Mouse (Mus musculus) hindbrain, embryonic 14.5 days (tissue): ENCODE measurements around the gene Cfap77. TPM values are rescaled to one million over a fixed set of nuclear protein-coding genes. Genes with fewer than 3 reads are reported as not detected.
"Not testable (repeated sequence)": the region's sequence is repeated elsewhere in the genome, so short reads cannot be mapped to it uniquely, and the experiment has no call there.

Source experiments
- ATAC-seq: fragments of 200-750 bp; cut with Nextera tagmentation; 2 replicates; pipeline ENCODE4 v1.8.0; 2017; ENCODE audit warnings: moderate number of reproducible peaks, mild to moderate bottlenecking, moderate TSS enrichment, moderate library complexity; ENCODE audit not compliant: low FRiP score
- DNase-seq: peaks from one replicate; pipeline ENCODE4 v3.0.0-alpha.2; 2015; ENCODE audit warnings: low spot score
- H3K27ac ChIP-seq: fragments of 300-500 bp; sonication (generic); 2 replicates; pipeline ENCODE4 v1.5.1; 2014; ENCODE audit warnings: mild to moderate bottlenecking, moderate library complexity
- H3K27me3 ChIP-seq: fragments of 300-500 bp; sonication (generic); 2 replicates; pipeline ENCODE4 v1.6.1; 2014; ENCODE audit warnings: mild to moderate bottlenecking, low read length, mixed read lengths; ENCODE audit not compliant: control insufficient read depth, insufficient read depth
- H3K36me3 ChIP-seq: fragments of 300-500 bp; sonication (generic); replicated peaks from 2 replicates; pipeline ENCODE4 v1.6.1; 2014; ENCODE audit not compliant: control insufficient read depth, insufficient read depth
- H3K4me1 ChIP-seq: fragments of 300-500 bp; sonication (generic); replicated peaks from 2 replicates; pipeline ENCODE4 v1.6.1; 2014; ENCODE audit warnings: antibody characterized with exemption, low read length, mixed read lengths; ENCODE audit not compliant: control insufficient read depth, insufficient read depth
- H3K4me2 ChIP-seq: fragments of 300-500 bp; sonication (generic); replicated peaks from 2 replicates; pipeline ENCODE4 v1.6.1; 2014; ENCODE audit warnings: mild to moderate bottlenecking, moderate library complexity
- H3K4me3 ChIP-seq: fragments of 300-500 bp; sonication (generic); replicated peaks from 2 replicates; pipeline ENCODE4 v1.5.1; 2014; ENCODE audit warnings: mild to moderate bottlenecking, low read length
- H3K9ac ChIP-seq: fragments of 300-500 bp; sonication (generic); 2 replicates; pipeline ENCODE4 v1.6.1; 2014
- H3K9me3 ChIP-seq: fragments of 300-500 bp; sonication (generic); 2 replicates; pipeline ENCODE4 v1.6.1; 2016; ENCODE audit warnings: low read length; ENCODE audit not compliant: control insufficient read depth
- WGBS: fragments of 180-500 bp; shearing (Covaris S2); extraction: QIAGEN DNeasy Blood & Tissue Kit; methylation state at CpG from one replicate; pipeline ENCODE4 v1.1.7; 2014; 5-methylcytosine and 5-hydroxymethylcytosine counted together
- polyA plus RNA-seq: library from polyadenylated mRNA; unstranded; fragments of >200 nt; fragmentation: Nextera tagmentation; extraction: Ambion mirVana; gene quantifications from 2 replicates; pipeline ENCODE4 v1.2.1, GENCODE M21; 2014

The Cfap77 gene
- polyA plus RNA-seq, 1 experiment from 2014 or later, result 0.56 TPM

DNA sequence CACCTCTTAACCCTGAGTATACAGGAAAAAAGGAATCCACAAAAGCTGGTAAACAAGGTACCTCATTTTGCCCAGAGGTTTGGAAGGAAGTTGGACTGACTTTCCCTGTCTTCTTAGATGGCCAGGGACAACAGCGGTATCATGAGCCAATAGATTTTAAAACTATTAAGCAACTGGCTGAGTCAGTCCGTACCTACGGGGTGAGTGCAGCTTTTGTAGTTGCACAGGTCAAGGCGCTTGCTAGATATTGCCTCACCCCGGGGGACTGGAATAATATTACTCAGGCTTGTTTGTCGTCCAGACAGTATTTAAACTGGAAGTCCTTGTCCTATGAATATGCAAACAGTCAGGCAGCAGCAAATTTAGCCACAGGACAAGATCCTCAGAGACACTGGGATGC lies 34.4 kb upstream of the Cfap77 start:
- ATAC-seq, H3K9ac ChIP-seq, H3K4me1 ChIP-seq, DNase-seq, H3K4me2 ChIP-seq, H3K4me3 ChIP-seq, H3K27ac ChIP-seq, H3K9me3 ChIP-seq, H3K27me3 ChIP-seq: not testable (repeated sequence)
- 81% methylated on average over 6 of the region's 6 CpGs for WGBS
- peaks cover 25% of the 10 kb centered on the region for H3K36me3 ChIP-seq

GRCm38 (mm10) chr2:29086026-29086425 lies 31.2 kb upstream of the Cfap77 start:
- Histone ChIP-seq H3K4me1 (no peaks in the 10 kb centered on the region), H3K9ac (no peak overlapping the region), H3K9me3 (no peaks in the 10 kb centered on the region), H3K4me3 (no peak overlapping the region), H3K4me2 (no peak overlapping the region), H3K27me3 (no peaks in the 10 kb centered on the region), H3K27ac (no peak overlapping the region), H3K36me3 (peaks cover 57% of the 10 kb centered on the region)
- DNase-seq (no peak), ATAC-seq (no peak)
- 96% methylated on average over 7 of the region's 7 CpGs for WGBS

- ATAC-seq, result no peak
- H3K36me3 ChIP-seq, result peaks cover 92% of the 10 kb centered on the region
- no peak overlapping the region for H3K4me3 ChIP-seq
- H3K9ac ChIP-seq, result no peak overlapping the region
- WGBS, result 69% methylated on average over 3 of the region's 3 CpGs
- H3K4me2 ChIP-seq, result no peak overlapping the region
- H3K27me3 ChIP-seq, result no peaks in the 10 kb centered on the region
- H3K9me3 ChIP-seq, result no peaks in the 10 kb centered on the region
- no peak for DNase-seq
- no peaks in the 10 kb centered on the region for H3K4me1 ChIP-seq
- H3K27ac ChIP-seq, result no peak overlapping the region
These were observed 27.1 kb upstream of the Cfap77 start for GRCm38 (mm10) chr2:29081965-29082364.

DNA sequence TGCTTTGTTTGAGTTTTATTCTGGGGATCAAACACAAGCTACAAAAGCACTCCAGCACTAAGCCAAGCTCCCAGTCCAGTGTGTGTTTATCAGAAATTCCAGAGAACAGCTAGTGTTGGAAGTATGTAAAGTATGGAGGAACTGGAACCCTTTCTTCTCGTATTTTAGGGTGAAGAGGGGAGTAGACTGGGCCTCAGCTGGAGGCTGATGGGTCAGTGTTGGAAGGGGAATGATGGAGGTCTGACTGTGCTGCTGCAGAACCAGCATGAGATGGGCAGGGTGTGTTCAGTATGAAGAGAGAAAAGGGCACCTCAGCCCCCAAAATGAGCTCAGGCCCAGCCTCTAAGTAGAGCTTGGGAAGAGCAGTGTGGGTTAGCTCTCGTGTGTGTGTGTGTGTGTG lies 21.4 kb upstream of the Cfap77 start:
- no peak overlapping the region for H3K27ac ChIP-seq
- H3K27me3 ChIP-seq, result no peaks in the 10 kb centered on the region
- no peak overlapping the region for H3K9ac ChIP-seq
- H3K4me3 ChIP-seq, result no peak overlapping the region
- no peak for DNase-seq
- H3K4me1 ChIP-seq, result no peaks in the 10 kb centered on the region
- WGBS, result 85% methylated on average over 2 of the region's 2 CpGs
- no peak overlapping the region for H3K4me2 ChIP-seq
- H3K9me3 ChIP-seq, result no peaks in the 10 kb centered on the region
- ATAC-seq, result no peak
- peaks cover 91% of the 10 kb centered on the region for H3K36me3 ChIP-seq

- H3K4me1 ChIP-seq, result no peaks in the 10 kb centered on the region
- H3K9me3 ChIP-seq, result no peaks in the 10 kb centered on the region
- DNase-seq, result no peak
- peaks cover 91% of the 10 kb centered on the region for H3K36me3 ChIP-seq
- H3K9ac ChIP-seq, result no peak overlapping the region
- no peaks in the 10 kb centered on the region for H3K27me3 ChIP-seq
- no peak overlapping the region for H3K4me3 ChIP-seq
- no peak overlapping the region for H3K4me2 ChIP-seq
- 97% methylated on average over 11 of the region's 11 CpGs for WGBS
- ATAC-seq, result no peak
- H3K27ac ChIP-seq, result no peak overlapping the region
These were observed 20.6 kb upstream of the Cfap77 start for GRCm38 (mm10) chr2:29075331-29076070.

GRCm38 (mm10) chr2:29074676-29075075 lies 19.8 kb upstream of the Cfap77 start:
- no peaks in the 10 kb centered on the region for H3K4me1 ChIP-seq
- WGBS, result 94% methylated on average over 7 of the region's 7 CpGs
- ATAC-seq, result no peak
- peaks cover 91% of the 10 kb centered on the region for H3K36me3 ChIP-seq
- no peak overlapping the region for H3K9ac ChIP-seq
- no peaks in the 10 kb centered on the region for H3K27me3 ChIP-seq
- no peak for DNase-seq
- no peak overlapping the region for H3K27ac ChIP-seq
- H3K4me3 ChIP-seq, result no peak overlapping the region
- no peak overlapping the region for H3K4me2 ChIP-seq
- H3K9me3 ChIP-seq, result no peaks in the 10 kb centered on the region

DNA sequence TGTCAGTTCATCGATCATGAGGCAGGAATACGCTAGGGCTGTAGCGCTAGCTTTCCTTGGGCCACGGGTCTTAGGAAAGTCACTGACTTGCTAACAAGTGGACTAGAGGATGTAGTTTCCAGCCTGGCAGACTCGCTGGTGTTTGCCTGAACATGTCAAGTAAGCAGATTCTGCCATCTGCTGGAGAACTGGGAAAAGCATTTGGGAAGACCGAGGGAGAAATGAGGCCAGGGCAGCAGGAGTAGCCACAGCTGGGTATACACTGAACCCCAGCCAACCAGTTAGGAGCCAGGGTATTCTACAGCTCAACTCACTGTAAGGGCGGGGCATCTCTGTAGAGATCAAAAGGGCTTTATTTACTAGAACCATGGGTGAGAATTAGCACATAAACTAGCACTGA lies 11.5 kb upstream of the Cfap77 start:
- DNase-seq, result peak; percentile 68
- Histone ChIP-seq H3K9ac (no peak overlapping the region), H3K4me1 (peaks cover under 1% of the 10 kb centered on the region; the same call in 1 of the 2 replicates), H3K27me3 (no peaks in the 10 kb centered on the region), H3K27ac (no peak overlapping the region), H3K4me3 (no peak overlapping the region), H3K4me2 (no peak overlapping the region), H3K36me3 (peaks cover 49% of the 10 kb centered on the region), H3K9me3 (no peaks in the 10 kb centered on the region)
- 50% methylated on average over 7 of the region's 7 CpGs for WGBS
- ATAC-seq, result no peak

DNA sequence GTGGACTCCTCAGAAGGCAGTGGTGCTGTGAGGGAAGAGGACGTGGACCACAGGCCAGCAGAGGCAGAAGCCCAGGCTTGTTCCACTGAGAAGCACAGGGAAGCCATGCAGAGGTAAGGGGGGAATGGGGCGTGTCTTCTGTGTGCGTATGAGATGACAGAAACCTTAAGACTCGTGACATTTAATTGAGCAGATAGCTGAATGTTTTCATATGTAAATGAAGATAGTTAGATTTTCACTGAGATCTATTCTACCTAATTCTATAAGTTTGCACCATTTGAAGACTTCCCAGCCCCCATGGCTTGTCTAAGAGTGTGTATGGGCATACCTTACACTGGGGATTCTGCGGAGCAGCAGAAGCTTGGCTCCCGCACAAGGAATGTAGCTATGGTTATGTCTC lies 10.9 kb upstream of the Cfap77 start:
- DNase-seq (no peak), ATAC-seq (no peak)
- Histone ChIP-seq H3K9me3 (no peaks in the 10 kb centered on the region), H3K36me3 (peaks cover 43% of the 10 kb centered on the region), H3K27me3 (no peaks in the 10 kb centered on the region), H3K4me3 (no peak overlapping the region), H3K4me2 (no peak overlapping the region), H3K27ac (no peak overlapping the region), H3K4me1 (peaks cover 7% of the 10 kb centered on the region), H3K9ac (no peak overlapping the region)
- WGBS, result 91% methylated on average over 6 of the region's 6 CpGs

GRCm38 (mm10) chr2:29060135-29060597 lies 5.3 kb upstream of the Cfap77 start, which contains the start of gene Ttf1:
Gene Ttf1, plus strand, starts transcription at chr2:29060262.
- ATAC-seq (peak; percentile 96), DNase-seq (peak; percentile 98)
- peak within 1 kb of the TSS; percentile 65 for H3K9ac ChIP-seq
- H3K4me2 ChIP-seq, result peak within 1 kb of the TSS; percentile 72
- peaks cover 23% of the 10 kb centered on the region for H3K27me3 ChIP-seq
- H3K36me3 ChIP-seq, result no peaks in the 10 kb centered on the region
- H3K4me3 ChIP-seq, result peak within 1 kb of the TSS; percentile 73
- no peaks in the 10 kb centered on the region for H3K9me3 ChIP-seq
- H3K4me1 ChIP-seq, result peaks cover 8% of the 10 kb centered on the region
- peak within 1 kb of the TSS; percentile 84 for H3K27ac ChIP-seq
- under 1% methylated on average over 41 of the region's 41 CpGs for WGBS
